Mouse (Mus musculus): Measurements from ENCODE around the gene Cutal. TPM values are rescaled to one million over a fixed set of nuclear protein-coding genes. Genes with fewer than 3 reads are reported as not detected.
"Not testable (repeated sequence)": the region's sequence is repeated elsewhere in the genome, so short reads cannot be mapped to it uniquely, and the experiment has no call there.

Cutal gene
- total RNA-seq (2021) = under 1 TPM; 0.41 to 0.90 TPM

DNA sequence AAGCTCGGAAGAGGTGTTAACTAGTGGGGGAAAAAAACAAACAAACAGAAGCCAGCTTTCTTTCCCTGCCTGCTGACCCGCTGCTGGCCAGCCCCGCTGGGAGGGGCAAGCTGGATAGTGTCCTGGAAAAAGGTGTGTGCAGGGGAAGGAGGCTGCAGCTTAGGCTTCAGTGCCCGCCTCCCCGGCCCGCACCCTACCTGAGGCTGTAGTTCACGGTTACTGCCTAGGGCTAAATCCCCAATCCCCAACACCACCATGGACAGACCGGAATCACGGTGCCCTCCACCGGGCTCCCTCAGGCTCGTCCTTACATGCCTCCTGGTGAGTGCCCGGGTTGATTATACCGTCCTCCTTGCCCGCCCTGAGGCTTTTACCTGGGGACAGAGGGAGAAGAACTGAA, at the start of gene Cutal:
Cutal (plus strand) TSS at position 126 of the 400 bp plus-strand sequence.
- peak; percentile 16 for DNase-seq

DNA sequence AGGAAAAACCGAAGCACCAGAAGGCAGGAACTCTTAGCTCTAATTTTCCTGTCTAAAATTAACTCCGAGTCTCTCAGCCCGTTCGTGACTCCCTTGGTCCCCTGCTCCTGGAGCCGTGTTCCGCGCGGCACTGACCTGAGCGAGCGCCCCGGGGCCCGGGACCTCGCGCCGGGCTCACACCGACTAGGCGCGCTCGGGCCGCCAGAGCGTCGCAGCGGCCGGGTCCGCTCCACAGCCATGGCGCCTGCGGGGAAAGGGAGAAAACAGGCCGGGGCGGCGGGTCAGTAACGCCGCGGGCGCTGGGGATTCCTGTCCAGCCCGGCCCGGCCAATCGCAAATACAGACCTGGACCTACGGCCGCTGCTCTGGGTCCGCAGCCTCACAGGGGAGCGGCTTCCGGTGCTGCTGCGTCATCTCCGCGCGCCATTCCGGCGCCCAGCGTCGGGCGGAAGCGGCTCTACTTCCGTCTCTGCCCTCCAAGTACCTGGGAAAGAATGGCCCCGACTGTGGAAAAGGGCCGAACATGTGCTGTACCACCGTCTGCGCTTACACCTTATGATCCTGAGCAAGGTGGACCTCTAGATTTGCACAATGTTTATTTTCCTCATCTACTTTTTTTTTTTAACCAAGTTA, 48.3 kb upstream of the Cutal start, which contains the start of gene Fbxw2:
Fbxw2 (minus strand) TSS at position 485 of the 633 bp plus-strand sequence.
- DNase-seq = peak; percentile 94

DNA sequence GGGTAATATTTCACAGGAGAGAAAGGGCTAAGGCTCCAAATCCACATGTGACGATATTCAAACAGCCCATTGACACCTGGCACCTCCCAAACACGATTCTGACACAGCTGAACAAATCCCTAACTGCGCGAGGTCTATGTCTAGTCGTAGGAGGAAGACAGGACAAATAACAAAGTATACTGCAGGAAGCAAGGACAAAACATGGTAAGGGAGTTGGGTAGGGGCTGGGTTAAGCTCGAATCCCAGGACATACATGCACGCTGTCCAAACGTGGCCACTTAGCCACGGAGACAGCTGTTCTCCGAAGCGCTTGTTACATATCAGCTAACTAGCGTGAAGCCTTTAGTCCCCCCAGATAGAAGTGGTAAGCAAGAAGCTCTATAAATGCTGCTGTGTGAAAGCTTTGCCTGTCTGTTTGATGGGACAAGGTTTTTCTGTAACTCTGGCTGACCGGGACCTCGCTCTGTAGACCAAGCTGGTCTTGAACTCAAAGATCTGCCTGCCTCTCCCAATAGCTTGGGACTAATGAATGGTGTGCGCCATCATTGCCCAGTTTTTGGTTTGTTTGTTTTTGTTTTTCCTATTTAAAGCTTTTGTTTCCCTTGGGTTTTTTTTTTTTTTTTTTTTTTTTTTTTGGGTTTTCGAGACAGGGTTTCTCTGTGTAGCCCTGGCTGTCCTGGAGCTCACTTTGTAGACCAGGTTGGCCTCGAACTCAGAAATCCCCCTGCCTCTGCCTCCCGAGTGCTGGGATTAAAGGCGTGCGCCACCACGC, 47.5 kb upstream of the Cutal start:
- no peak for DNase-seq

DNA sequence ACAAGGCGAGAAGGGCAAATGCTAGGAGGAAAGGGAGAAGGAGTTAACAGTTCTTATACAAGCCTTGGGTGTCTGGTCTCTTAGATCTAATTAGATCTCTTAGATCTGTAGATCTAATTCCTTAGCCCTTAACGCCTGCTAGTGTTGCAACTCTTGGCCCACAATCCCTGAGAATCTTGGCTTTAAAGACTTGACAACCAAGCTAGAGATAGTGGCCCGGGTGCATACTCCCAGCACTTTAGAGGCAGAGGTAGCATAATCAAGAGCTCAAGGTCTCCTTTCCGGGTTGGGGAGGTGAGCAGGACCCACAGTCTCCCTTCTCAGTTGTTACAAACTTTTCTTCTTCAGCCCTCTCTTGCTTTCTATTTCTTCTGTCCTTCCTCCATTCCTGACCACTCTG, 46.6 kb upstream of the Cutal start:
- DNase-seq = no peak

DNA sequence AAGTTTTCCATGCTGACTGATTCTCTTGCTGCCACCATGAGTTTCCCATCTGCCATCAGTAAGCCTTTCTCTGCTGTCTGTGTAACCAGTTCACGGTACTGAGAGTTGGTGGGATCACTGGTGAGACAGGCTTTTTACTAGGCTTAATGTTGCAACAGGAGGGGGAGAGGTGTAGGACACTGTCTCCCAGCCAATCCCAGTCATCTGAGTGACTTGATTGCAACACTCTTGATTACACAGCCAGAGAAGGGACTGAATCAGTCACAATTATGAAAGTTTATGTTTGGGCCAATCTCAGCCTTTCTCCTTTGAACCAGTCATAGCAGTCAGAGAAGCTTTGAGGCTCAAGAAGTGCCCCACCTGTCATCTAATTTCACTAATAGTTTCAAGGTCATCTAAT, 46.2 kb upstream of the Cutal start:
- no peak for DNase-seq

DNA sequence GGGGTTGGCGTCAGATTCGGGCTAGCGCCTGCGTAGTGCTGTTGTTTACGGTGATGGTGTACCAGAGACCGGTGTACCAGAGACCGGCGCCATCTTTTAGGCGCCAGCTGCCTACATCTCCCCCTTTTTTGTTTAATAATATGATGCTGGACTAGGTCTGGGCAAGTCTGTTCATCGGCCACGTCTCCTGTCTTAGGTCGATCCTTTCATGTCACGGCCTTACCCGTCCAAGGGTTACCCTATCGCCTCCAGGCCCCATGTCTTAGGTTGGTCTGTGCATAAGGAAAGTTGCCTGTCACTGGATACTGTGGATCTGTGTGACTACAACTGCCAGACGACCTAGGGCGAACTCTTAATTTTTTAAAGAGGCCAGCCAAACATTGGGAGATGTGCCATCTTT, 44.1 kb upstream of the Cutal start:
- DNase-seq = not testable (repeated sequence)

DNA sequence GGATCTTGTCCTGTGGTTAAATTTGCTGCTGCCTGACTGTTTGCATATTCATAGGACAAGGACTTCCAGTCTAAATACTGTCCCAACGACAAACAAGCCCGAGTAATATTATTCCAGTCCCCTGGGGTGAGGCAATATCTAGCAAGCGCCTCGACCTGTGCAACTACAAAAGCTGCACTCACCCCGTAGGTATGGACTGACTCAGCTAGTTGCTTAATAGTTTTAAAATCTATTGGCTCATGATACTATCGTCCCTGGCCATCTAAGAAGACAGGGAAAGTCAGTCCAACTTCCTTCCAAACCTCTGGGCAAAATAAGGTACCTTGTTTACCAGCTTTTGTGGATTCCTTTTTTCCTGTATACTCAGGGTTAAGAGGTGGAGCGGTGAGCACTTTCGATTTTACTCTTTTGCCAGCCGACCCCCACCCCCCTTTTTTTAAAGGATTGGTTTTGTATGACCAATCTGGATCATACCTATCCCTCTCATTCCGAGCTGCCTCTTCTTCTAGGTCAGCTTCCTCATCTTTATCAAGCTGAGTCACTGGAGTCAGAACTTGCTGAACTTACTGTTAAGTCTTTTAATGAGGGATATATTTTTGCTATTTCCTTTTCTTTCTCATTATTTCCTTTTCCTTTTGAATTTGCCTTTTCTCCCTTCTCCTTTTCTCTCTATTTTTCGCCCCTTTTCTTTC, 41.3 kb upstream of the Cutal start, which contains the start of gene Gm34653:
Gm34653 (plus strand) TSS at position 242 of the 692 bp plus-strand sequence.
- DNase-seq = not testable (repeated sequence)

DNA sequence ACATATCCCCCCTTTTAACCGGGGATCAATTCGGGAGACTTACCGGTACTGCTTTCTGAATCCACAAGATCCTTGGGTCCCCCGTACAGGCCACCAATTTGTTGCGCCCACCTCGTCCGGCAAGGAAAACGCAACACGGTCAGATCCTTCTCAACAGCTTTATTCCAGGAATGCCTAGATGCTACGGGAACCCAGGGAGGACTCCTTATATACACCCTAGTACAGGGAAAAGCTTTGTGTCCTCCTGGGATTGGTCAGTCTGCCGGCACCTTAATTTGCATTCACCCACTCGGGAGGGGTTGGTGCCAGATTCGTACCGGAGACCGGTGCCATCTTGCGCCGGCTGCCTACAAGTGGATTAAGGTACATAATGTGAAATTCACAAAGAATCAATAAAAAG, 40.6 kb upstream of the Cutal start:
- DNase-seq = no peak

DNA sequence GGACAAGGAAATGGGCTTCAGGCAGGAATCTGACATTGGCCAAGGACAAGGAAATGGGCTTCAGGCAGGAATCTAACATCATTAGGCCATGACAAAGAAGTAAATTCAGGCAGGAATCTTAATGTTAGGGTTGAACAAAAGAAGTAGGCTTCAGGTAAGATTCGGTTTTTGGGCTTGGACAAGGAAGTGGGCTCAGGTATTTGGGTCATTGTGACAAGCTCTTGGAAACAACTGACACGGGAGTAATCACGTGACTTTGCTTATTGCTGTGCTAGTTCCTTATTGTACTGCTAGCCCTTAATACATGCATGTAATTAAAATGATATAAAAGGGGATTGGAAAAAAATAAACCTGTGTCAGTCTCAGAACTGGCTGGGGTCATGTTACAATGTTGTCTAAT, 38.5 kb upstream of the Cutal start:
- DNase-seq = no peak

DNA sequence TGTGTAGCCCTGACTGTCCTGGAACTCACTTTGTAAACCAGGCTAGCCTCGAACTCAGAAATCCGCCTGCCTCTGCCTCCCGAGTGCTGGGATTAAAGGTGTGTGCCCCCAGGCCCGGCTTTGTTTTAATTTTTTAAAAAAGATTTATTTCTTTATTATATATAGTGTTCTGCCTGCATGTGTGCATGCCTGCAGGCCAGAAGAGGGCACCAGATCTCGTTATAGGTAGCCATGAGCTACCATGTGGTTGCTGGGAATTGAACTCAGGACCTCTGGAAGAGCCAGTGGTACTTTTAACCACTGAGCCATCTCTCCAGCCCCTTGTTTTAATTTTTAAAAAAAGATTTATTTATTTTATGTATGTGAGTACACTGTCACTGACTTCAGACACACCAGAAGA, 34.1 kb upstream of the Cutal start:
- not testable (repeated sequence) for DNase-seq

DNA sequence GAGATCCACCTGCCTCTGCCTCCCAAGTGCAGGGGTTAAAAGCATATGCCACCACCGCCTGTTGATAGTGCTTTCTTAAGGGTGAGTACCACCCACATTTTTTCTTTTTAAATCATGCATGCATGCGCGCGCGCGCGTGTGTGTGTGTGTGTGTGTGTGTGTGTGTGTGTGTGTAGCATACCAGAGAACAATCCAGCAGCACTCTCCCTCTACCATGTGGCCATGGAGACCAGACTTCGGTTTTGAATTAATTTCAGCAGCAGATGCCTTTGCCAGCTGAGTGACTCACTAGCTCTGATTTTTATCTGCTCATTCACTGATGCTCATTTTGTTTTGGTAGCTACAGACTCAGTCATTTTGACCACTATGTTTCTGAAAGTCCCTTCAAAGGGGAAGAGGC, 32.5 kb upstream of the Cutal start:
- no peak for DNase-seq

DNA sequence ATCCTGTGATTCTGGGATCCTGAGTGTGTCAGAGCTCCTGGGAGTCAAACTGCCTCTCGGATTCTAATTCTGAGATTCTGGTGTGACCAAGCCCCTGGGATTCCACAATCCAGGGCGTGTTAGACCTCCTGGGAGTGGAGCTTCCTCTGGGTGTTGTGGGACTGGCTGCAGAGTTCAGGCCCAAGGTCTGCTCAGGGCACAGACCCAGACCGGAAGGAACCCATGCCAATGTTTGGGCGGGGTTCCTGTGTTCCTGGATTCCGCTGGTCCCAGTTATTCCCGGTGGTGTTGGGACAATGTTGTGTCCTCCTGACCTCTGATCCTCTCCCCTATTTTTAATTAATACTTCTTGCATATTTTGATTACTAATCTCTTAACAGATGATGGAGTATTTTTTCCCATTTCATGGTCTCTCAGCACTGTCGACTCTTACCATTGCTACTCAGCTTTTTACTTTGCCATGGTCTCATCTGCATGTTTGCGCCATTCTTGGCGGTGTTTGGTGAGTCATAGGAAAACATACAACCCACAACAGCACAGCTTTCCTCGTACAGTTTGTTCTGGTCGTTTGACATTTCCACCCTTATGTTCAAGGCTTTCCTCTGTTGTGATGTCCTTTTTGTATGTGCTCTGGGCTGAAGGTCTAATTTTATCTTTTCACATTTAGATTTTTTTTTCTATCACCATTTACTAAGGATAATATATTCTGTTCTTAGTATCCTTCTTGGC, 30.8 kb upstream of the Cutal start:
- DNase-seq = peak; percentile 58

DNA sequence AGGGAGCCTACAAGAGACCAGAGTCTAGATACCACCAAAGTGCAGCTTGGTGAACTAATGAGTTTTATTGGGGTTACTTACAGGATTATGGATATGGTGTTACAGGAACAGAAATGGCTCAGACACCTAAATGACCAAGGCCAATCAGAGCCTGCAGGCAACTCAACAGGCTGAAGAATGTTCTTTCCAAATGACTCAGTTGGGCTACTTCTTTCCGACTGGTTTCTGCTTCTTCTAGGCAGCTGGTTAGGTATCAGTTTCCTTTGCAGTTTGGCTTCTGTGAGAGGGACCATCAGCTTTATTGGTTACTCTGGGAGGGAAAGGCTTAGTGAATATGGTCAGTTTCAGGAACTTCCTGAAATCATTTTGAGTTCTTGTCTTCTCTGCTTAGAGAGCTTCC, 26.5 kb upstream of the Cutal start:
- no peak for DNase-seq

DNA sequence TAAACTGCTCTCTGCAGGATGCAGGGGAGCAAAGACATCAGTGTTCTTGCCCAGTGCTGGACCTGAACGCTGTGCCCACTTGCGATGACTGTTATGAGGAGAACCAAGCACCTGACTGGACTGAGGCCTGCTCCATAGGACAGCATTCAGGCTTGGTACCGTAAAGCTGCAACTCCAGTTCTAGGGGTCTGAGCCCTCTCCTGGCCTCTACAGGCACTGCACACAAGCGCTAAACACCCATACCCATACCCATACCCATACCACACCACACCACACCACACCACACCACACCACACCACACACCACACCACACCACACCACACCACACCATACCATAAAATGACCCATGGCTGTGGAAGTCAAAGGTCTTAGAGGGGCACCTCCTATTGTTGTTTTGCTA, 18.9 kb upstream of the Cutal start:
- no peak for DNase-seq

DNA sequence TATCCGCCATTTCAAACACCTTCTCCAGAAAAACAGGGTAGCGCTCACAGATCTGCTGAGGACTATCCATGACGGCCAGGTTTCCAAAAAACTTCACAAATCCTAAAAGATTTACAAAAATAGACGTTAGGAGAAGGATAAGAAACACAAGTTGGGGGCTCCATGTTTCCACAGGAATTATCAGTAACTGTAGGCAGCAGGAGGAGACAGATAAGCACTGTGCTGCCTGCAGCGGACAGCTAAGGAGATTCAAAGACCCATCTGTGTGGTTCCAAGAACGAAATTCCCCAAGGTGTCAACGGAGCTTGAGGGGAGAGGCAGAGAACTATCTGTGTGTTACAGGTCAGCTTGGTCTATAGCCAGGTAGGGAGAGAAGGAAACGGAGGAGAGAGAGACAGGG, 16.5 kb upstream of the Cutal start:
- no peak for DNase-seq

DNA sequence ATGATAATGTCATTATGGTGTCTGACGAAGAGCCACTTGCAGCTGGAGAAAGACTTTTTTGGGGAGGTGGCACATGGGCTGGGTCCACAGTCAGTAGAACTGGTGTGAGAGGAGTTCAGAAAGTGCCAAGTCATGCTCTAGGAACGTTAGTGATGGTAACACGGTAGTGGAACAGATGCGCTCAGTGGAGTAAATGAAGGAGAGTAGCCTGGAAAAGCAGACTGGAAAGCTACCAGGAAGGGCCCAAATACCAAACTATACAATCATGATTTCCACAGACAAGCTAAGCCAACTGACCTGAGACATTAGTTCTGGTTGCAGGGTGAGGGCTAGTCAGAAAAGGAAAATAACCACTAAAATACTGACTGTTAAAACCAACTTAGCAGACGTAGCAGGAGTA, 4.5 kb upstream of the Cutal start:
- no peak for DNase-seq

DNA sequence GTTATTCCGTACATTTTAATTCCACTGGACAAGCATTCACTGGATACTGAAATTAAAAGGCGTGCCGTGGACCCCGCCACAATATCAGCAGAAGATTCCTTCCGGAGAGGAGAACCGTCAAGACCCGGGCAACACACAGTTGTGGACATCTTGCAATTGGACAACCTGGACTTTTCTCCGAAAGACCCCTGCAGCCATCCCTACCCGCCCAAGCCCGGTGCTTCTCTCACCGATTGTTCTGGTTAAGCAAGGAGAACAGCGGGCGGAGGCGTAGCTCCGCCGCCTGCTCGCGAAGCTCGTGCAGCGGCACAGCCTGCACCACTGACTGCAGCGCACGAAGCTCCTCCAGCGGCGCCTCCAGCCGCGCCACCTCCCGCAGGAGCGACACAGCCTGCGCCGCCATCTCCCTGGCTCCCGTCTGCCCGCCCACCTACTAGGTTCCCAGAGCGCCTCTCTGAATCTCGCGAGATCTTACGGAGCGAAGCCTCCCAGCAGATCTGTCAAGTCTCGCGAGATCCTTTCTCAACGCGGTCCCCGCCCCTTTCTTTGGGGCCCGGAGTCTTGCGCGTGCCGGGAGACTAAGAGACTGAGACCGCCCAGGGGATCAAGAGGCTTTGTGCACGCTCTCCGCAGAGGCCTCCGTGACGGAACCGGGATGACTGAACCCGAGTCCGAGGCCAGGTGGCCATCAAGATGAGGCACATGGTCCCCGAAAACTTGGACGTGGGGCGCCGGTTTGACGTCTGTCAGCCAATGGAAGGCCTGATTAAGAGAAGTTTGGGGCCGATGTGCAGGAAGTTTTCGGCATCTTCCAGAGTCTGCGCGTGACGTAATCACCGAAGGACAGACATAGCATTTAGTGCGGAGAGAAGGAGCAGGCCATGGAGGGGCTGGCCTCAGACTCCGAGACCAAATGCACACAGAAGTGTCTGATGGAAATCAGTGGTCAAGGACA, 3.4 kb upstream of the Cutal start:
- peak; percentile 95 for DNase-seq

DNA sequence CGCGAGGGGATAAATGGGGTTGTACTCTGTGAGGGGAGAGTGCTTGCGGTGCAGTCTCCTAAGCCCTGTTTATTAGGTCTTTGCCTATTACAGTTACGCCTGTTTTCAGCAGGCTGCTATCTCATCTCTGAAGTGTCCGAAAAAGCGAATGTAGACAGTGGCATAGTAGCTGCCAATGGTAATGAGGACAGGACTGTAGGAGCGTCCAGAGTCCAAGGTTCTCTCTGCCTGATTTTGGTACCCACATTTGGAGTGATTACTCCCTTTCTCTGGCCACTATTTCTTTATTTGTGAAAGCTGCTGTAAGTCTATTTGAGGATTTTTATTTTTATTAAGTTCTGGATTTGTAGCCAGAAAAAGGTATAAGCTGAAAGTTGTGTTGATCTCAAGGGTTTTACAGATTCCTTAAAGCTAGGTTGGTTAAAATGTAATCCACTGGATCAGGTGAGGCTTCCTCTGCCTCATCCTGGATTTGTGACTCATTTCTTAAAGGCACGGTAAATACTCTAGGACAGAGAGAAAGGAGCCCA, 685 bp downstream of the Cutal start, which contains the start of gene Psmd5:
Psmd5 (minus strand) TSS at position 153 of the 530 bp plus-strand sequence.
- DNase-seq = no peak

DNA sequence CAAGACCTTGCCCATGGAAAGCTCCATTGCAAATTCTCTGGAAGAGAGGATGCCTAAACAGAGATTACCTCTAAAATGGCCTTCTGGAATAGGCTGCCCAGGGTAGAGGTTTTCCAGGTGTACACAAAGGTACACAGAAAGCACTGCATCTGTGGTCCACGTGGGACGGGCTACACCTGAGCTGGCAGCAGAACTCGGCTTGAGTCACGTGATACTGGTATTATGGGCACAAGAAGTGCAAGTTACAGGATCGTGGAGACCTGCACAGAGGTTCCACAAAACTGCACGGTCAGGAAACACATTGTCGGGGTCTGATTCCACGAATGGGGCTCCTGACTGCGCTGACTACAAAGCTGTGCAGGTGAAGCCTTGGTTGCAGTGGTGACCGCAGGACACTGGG, 5.9 kb downstream of the Cutal start:
- no peak for DNase-seq

DNA sequence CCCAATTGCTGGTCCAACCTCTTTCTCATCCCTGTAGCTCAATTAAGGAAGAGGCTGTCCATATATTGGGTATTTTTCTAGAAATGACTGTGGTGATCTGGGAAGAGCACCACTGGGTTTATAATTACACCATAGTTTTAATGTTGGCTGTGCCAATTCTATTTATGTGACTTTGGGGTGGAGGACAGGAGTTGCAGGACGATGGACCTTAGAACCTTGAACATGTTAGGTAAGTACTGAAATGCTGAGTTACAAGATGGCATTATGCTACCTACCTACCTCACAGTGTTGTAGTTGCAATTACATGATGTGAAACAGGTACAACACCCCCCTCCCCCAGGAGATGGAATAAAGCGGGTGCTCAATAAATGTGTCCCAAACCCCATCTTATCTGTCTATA, 8.6 kb downstream of the Cutal start:
- DNase-seq = no peak

DNA sequence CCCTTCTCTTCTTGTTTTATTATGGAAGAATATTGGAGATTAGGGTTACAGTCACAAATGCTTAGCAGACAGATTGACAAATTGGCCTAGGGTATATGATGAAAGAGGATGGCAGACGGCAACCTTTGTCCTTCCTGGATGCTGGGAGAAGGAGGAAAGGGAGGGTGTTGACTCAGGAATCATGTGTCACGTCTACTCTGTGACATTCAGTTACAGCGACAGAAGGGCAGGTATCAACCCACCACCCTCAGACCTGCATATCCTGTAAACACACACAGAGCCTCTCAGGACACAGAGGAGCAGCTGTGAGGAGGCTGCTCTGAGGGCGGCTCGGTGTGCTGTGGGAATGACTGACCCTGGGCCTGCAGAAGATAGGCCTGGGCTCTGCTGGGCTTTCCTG, 9.0 kb downstream of the Cutal start:
- DNase-seq = no peak

Measured in heart, postnatal 4 days (tissue).